Mouse (Mus musculus) myocyte (in vitro differentiated cells): ENCODE results near the gene Stat3. TPM values are rescaled to one million over a fixed set of nuclear protein-coding genes. Genes with fewer than 3 reads are reported as not detected.

Experiments
- H3K27me3 ChIP-seq: one replicate; pipeline ENCODE4 v1.6.1; 2011; ENCODE audit not compliant: control insufficient read depth, insufficient read depth, insufficient read length
- H3K36me3 ChIP-seq: one replicate; pipeline ENCODE4 v1.6.1; 2011; ENCODE audit not compliant: control insufficient read depth, insufficient read depth
- H3K4me2 ChIP-seq: one replicate; pipeline ENCODE4 v1.6.1; 2011; ENCODE audit warnings: low read depth, control low read depth
- H3K4me3 ChIP-seq: one replicate; pipeline ENCODE4 v1.5.1; 2011; ENCODE audit warnings: mild to moderate bottlenecking, control low read depth, moderate library complexity
- H3K79me2 ChIP-seq: one replicate; pipeline ENCODE4 v1.6.1; 2011; ENCODE audit not compliant: control insufficient read depth, insufficient read depth
- H3ac ChIP-seq: one replicate; pipeline ENCODE4 v1.6.1; 2011; ENCODE audit not compliant: control insufficient read depth, insufficient read length
- CEBPB ChIP-seq: IDR thresholded peaks from 2 replicates; pipeline ENCODE4 v1.6.1; 2011; ENCODE audit warnings: mild to moderate bottlenecking, moderate library complexity; ENCODE audit not compliant: poor library complexity, insufficient read depth, severe bottlenecking
- E2F4 ChIP-seq: IDR thresholded peaks from one replicate; pipeline ENCODE4 v1.6.1; 2011; ENCODE audit warnings: mild to moderate bottlenecking, control low read depth, moderate library complexity; ENCODE audit not compliant: insufficient read depth
- MAX ChIP-seq: IDR thresholded peaks from one replicate; pipeline ENCODE4 v1.6.1; 2011; ENCODE audit warnings: low read depth, mild to moderate bottlenecking, control low read depth
- MYOD1 ChIP-seq, 3 experiments: IDR thresholded peaks; one replicate each; pipeline ENCODE4 v1.6.1; 2011; ENCODE audit warnings: control low read depth in 2 of 3, low read depth in 2 of 3, mild to moderate bottlenecking in 2 of 3, moderate library complexity in 1 of 3; ENCODE audit not compliant: insufficient read length in 2 of 3, control insufficient read depth in 1 of 3
- MYOG ChIP-seq, 3 experiments: IDR thresholded peaks; one replicate each; pipeline ENCODE4 v1.6.1; 2011; ENCODE audit warnings: control low read depth in 2 of 3, low read depth in 2 of 3, mild to moderate bottlenecking in 2 of 3; ENCODE audit not compliant: insufficient read length in 2 of 3, control insufficient read depth in 1 of 3, insufficient read depth in 1 of 3
- POLR2A ChIP-seq: IDR thresholded peaks from one replicate; pipeline ENCODE4 v1.6.1; 2011; ENCODE audit warnings: low read depth, mild to moderate bottlenecking, control low read depth, moderate library complexity; ENCODE audit not compliant: insufficient read length
- POLR2AphosphoS2 ChIP-seq: IDR thresholded peaks from one replicate; pipeline ENCODE4 v1.6.1; 2011; ENCODE audit warnings: low read depth, control low read depth; ENCODE audit not compliant: insufficient read length
- REST ChIP-seq: IDR thresholded peaks from one replicate; pipeline ENCODE4 v1.6.1; 2011; ENCODE audit warnings: mild to moderate bottlenecking, control low read depth, moderate library complexity; ENCODE audit not compliant: insufficient read depth, insufficient read length
- SRF ChIP-seq: IDR thresholded peaks from one replicate; pipeline ENCODE4 v1.6.1; 2011; ENCODE audit warnings: low read depth; ENCODE audit not compliant: control insufficient read depth, insufficient read length
- TCF12 ChIP-seq: IDR thresholded peaks from one replicate; pipeline ENCODE4 v1.6.1; 2011; ENCODE audit warnings: mild to moderate bottlenecking, control low read depth; ENCODE audit not compliant: poor library complexity, insufficient read depth, severe bottlenecking
- TCF3 ChIP-seq: IDR thresholded peaks from one replicate; pipeline ENCODE4 v1.6.1; 2011; ENCODE audit warnings: low read depth, control low read depth; ENCODE audit not compliant: insufficient read length
- USF1 ChIP-seq: IDR thresholded peaks from one replicate; pipeline ENCODE4 v1.6.1; 2011; ENCODE audit warnings: low read depth, mild to moderate bottlenecking, control low read depth, moderate library complexity
- polyA plus RNA-seq: library from polyadenylated mRNA; unstranded; fragments of >200 nt; fragmentation: generic; extraction: Trizol; gene quantifications from one replicate; pipeline ENCODE4 v1.2.1, GENCODE M21; 2012; ENCODE audit warnings: missing spikeins

Stat3 gene
- polyA plus RNA-seq, 1 experiment: 93.7 TPM

DNA sequence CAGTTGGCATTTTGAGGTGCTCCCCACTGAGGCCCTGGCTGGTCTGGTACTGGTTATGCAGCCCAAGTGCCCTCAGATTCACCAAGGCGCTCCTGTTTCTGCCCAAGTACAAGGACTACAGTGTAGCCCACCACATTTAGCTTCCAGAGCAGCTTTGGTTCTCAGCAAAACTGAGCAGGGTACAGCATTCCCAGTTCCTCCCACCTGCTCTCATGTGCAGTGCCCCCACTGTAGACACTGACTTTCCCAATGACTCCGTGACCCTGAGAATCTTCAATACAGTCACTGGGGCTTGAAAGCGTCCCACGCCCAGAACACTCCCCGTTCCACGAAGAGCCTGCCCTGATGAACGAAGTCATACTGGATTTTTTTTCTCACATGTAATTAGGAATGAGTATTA is 8.7 kb downstream of the Stat3 start:
- TF ChIP-seq REST: no peak
- TF ChIP-seq USF1: no peak
- no peak for TF ChIP-seq POLR2AphosphoS2
- TF ChIP-seq POLR2A: no peak
- no peak for TF ChIP-seq CEBPB
- Histone ChIP-seq H3K36me3 (no peaks in the 10 kb centered on the region), H3K79me2 (peaks cover 91% of the 10 kb centered on the region), H3ac (no peak overlapping the region), H3K4me3 (peak overlapping the region; percentile 8), H3K27me3 (no peaks in the 10 kb centered on the region), H3K4me2 (no peak overlapping the region)

DNA sequence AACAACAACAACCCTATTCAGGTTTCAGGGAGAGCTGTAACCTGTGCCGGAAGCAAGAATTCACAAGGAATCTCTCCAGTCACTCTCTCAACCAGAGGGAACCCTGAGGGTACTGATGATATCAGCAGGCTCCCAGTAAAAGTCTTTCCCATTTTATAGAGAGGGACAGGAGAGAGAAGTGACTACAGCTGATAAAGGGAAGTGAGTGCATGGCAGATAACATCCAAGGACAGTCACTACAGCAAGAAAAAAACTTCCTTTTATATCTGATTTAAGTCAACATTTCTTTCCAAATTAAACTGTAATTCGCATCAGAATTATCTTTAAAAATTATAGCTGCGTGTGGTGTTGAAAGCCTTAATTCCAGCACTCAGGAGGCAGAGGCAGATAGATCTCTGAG is 12.0 kb downstream of the Stat3 start:
- Histone ChIP-seq H3K4me2 (no peak overlapping the region), H3K27me3 (no peaks in the 10 kb centered on the region), H3K79me2 (peaks cover 92% of the 10 kb centered on the region), H3ac (no peak overlapping the region), H3K4me3 (no peak overlapping the region), H3K36me3 (no peaks in the 10 kb centered on the region)
- TF ChIP-seq CEBPB: no peak
- no peak for TF ChIP-seq USF1
- TF ChIP-seq SRF: no peak
- no peak for TF ChIP-seq TCF12
- no peak for TF ChIP-seq POLR2A
- no peak for TF ChIP-seq TCF3
- no peak for TF ChIP-seq MYOG (IDR thresholded peaks at IDR 0.05; ENCODE audit: control insufficient read depth in 1 of 3, insufficient read depth in 1 of 3, insufficient read length in 2 of 3, low read depth in 2 of 3)
- TF ChIP-seq E2F4: no peak

DNA sequence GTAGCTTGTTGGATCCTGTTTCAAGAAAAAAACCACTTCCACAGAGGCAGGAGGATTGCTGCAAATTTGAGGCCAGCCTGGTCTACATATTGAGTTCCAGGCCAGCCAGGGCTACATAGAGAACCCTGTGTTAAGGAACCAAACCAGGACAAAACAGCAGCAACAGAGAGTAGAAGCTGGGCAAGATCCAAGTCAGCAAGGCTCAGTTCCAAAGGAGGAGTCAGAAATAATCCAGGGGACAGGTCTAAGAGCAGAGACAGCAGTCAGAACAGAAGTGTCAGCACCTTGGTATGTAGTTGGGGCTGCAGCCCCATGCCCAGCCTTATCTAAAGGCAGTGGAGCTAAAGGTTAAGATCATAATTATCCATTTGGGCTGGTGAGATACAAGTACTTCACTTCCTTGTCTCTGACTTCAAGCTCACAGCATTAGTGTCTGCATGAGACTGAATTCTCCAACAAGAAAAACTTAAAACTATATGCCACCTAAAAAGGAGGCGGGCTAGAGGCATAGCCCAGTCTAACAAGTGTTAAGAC is 14.9 kb downstream of the Stat3 start:
- Histone ChIP-seq H3K27me3 (no peaks in the 10 kb centered on the region), H3ac (no peak overlapping the region), H3K79me2 (peaks cover 93% of the 10 kb centered on the region), H3K36me3 (no peaks in the 10 kb centered on the region), H3K4me2 (no peak overlapping the region), H3K4me3 (no peak overlapping the region)
- TF ChIP-seq MYOG (IDR thresholded peaks at IDR 0.05; ENCODE audit: control insufficient read depth in 1 of 3, insufficient read depth in 1 of 3, insufficient read length in 2 of 3, low read depth in 2 of 3) (no peak), TCF3 (no peak), MYOD1 (IDR thresholded peaks at IDR 0.05; ENCODE audit: control insufficient read depth in 1 of 3, insufficient read length in 2 of 3, low read depth in 2 of 3) (no peak), POLR2A (no peak), USF1 (no peak)

DNA sequence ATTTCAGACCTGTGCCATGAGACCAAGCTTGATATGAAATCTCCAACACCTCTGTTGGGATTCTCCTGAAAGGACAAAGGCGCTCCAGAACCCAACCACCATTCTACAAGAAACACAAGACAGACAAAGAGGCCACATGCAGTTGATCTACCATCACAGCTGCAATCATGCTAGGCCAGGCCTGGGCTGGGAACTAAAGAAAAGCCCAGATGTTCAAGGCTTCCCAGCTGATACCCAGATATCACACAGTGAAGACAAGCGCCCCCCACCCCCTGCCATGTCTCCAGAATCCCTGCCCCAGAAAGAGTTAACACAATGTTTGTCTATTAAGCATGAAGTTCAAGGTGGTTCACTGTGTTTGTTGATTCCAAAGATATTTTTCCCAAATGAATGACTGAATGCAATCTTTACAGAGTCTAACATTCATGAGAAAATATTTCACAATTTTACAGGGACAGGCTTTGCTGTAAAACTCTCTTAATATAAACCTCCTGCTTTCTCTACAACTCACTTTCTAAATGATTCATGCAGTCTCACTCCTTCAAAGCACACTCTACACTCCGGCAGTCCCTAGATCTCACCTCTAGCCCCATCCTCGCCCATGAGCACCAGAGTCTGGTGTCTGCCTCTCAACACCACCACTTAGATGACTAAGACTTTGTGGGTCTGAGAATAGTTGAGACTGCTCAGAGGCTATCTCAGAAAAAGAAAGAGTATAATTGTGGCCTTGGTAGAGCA is 18.3 kb downstream of the Stat3 start:
- Histone ChIP-seq H3K4me2 (no peak overlapping the region), H3K79me2 (peaks cover 72% of the 10 kb centered on the region), H3ac (no peak overlapping the region), H3K27me3 (no peaks in the 10 kb centered on the region), H3K36me3 (peaks cover 4% of the 10 kb centered on the region), H3K4me3 (no peak overlapping the region)
- TF ChIP-seq CEBPB (no peak), POLR2AphosphoS2 (no peak), POLR2A (no peak), TCF3 (no peak), REST (no peak), MYOD1 (IDR thresholded peaks at IDR 0.05; ENCODE audit: control insufficient read depth in 1 of 3, insufficient read length in 2 of 3, low read depth in 2 of 3) (no peak), SRF (no peak), MYOG (IDR thresholded peaks at IDR 0.05; ENCODE audit: control insufficient read depth in 1 of 3, insufficient read depth in 1 of 3, insufficient read length in 2 of 3, low read depth in 2 of 3) (no peak), MAX (no peak), E2F4 (no peak), TCF12 (no peak), USF1 (no peak)

DNA sequence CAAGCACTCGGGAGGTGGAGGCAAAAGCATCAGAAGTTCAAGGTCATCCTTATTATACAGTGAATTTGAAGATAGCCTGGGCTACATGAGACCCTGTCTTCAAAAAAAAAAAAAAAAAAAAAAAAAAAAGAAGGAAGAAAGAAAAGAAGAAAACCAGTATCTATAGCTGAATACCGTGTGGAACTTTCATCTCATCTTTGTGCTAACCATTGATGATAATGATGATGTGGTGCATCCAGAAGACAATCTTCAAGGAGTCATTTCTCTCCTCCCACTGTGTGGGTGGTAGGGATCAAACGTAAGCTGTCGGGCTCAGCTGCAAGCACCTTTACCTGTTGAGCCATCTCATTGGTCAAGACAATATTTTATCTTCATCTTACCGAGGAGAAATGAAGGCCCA is 21.3 kb downstream of the Stat3 start:
- no peak overlapping the region for H3K4me3 ChIP-seq
- no peak overlapping the region for H3K4me2 ChIP-seq
- H3K79me2 ChIP-seq: peaks cover 57% of the 10 kb centered on the region
- peaks cover 8% of the 10 kb centered on the region for H3K36me3 ChIP-seq
- TF ChIP-seq POLR2AphosphoS2 (no peak), MYOD1 (IDR thresholded peaks at IDR 0.05; ENCODE audit: control insufficient read depth in 1 of 3, insufficient read length in 2 of 3, low read depth in 2 of 3) (no peak), CEBPB (no peak)
- H3K27me3 ChIP-seq: no peaks in the 10 kb centered on the region
- no peak overlapping the region for H3ac ChIP-seq
